Mouse (Mus musculus) T-helper 1 cell (primary cell): ENCODE measurements around the gene Tubb5.

ENCODE experiments used
- in situ Hi-C: fragments of 300-600 bp; cut with MboI, MseI; formaldehyde crosslinking; loops from one replicate; pipeline ENCODE4 v1.15.1; 2025; ENCODE audit warnings: high pct_unique_total_duplicates

Tubb5 gene

GRCm38 (mm10) chr17:35838122-35838544 is at the start of gene Tubb5:
TSS of gene Tubb5 (minus strand) at chr17:35838306.
- in situ Hi-C loops = no loop called here

GRCm38 (mm10) chr17:35887725-35888124 is 49.6 kb upstream of the Tubb5 start:
- in situ Hi-C loops = no loop called here

- in situ Hi-C loops = no loop called here
Measured at GRCm38 (mm10) chr17:35883777-35884176, 45.7 kb upstream of the Tubb5 start.

- in situ Hi-C loops = no loop called here
Measured at GRCm38 (mm10) chr17:35882924-35883323, 44.8 kb upstream of the Tubb5 start.

GRCm38 (mm10) chr17:35879245-35880057 is 41.3 kb upstream of the Tubb5 start, which contains the start of gene Dhx16:
TSS of gene Dhx16 (plus strand) at chr17:35879819.
- in situ Hi-C loops = no loop called here

GRCm38 (mm10) chr17:35874721-35875120 is 36.6 kb upstream of the Tubb5 start:
- in situ Hi-C loops = loop anchor here (25.0 kb wide), 1 partner anchor 1687 kb away; the partner anchor contains the start of genes Psmb8, Psmb9 and Tap1

GRCm38 (mm10) chr17:35873774-35874519 is 35.8 kb upstream of the Tubb5 start:
- in situ Hi-C loops = loop anchor here (25.0 kb wide), 1 partner anchor 1687 kb away; the partner anchor contains the start of genes Psmb8, Psmb9 and Tap1

- in situ Hi-C loops = loop anchor here (25.0 kb wide), 1 partner anchor 1684 kb away; the partner anchor contains the start of genes Psmb8, Psmb9 and Tap1
Measured at GRCm38 (mm10) chr17:35870884-35871696, 33.0 kb upstream of the Tubb5 start.

- in situ Hi-C loops = loop anchor here (25.0 kb wide), 1 partner anchor 1683 kb away; the partner anchor contains the start of genes Psmb8, Psmb9 and Tap1
Measured at GRCm38 (mm10) chr17:35870151-35870883, 32.2 kb upstream of the Tubb5 start.

- in situ Hi-C loops = loop anchor here (5.0 to 25.0 kb wide), 2 partner anchors 42 to 1682 kb away; partner anchors contain the start of genes Psmb8, Psmb9 and Tap1
Measured at GRCm38 (mm10) chr17:35869346-35870067, 31.4 kb upstream of the Tubb5 start.

GRCm38 (mm10) chr17:35868961-35869345 is 30.8 kb upstream of the Tubb5 start:
- in situ Hi-C loops = loop anchor here (5.0 to 25.0 kb wide), 2 partner anchors 42 to 1682 kb away; partner anchors contain the start of genes Psmb8, Psmb9 and Tap1

- in situ Hi-C loops = loop anchor here (5.0 to 25.0 kb wide), 2 partner anchors 41 to 1681 kb away; partner anchors contain the start of genes Psmb8, Psmb9 and Tap1
Measured at GRCm38 (mm10) chr17:35868165-35868820, 30.2 kb upstream of the Tubb5 start.

- in situ Hi-C loops = loop anchor here (5.0 to 25.0 kb wide), 2 partner anchors 40 to 1680 kb away; partner anchors contain the start of genes Psmb8, Psmb9 and Tap1
Measured at GRCm38 (mm10) chr17:35866911-35867890, 29.1 kb upstream of the Tubb5 start.

GRCm38 (mm10) chr17:35866281-35866831 is 28.2 kb upstream of the Tubb5 start:
- in situ Hi-C loops = loop anchor here (5.0 to 25.0 kb wide), 2 partner anchors 39 to 1679 kb away; partner anchors contain the start of genes Psmb8, Psmb9 and Tap1

- in situ Hi-C loops = loop anchor here (5.0 to 25.0 kb wide), 2 partner anchors 38 to 1678 kb away; partner anchors contain the start of genes Psmb8, Psmb9 and Tap1
Measured at GRCm38 (mm10) chr17:35865481-35866280, 27.6 kb upstream of the Tubb5 start, which contains the start of gene Ppp1r18. TSS of gene Ppp1r18 (plus strand) at chr17:35865593.

- in situ Hi-C loops = loop anchor here (5.0 to 25.0 kb wide), 2 partner anchors 38 to 1678 kb away; partner anchors contain the start of genes Psmb8, Psmb9 and Tap1
Measured at GRCm38 (mm10) chr17:35864832-35865353, 26.8 kb upstream of the Tubb5 start.
